Mouse (Mus musculus) kidney, adult 2 months (tissue): ENCODE measurements at regions not wholly inside any gene's neighbourhood (a gene's known extent, or its start where the extent isn't known, plus 50 kb on each side); places are given as distances from the start of the nearest gene placed in this dataset.
A peak's percentile ranks its signal among the peaks of the same experiment; 100 is the strongest.

ENCODE experiments used
- DNase-seq: peaks from one replicate; pipeline ENCODE4 v3.0.0; 2021
- H3K27ac ChIP-seq: fragments of 200-500 bp; 2 replicates; pipeline ENCODE4 v1.5.1; 2012; ENCODE audit warnings: low read depth, low read length, control low read depth, inconsistent platforms; ENCODE audit not compliant: insufficient read depth
- H3K27me3 ChIP-seq: fragments of 200-500 bp; replicated peaks from 2 replicates; pipeline ENCODE4 v1.6.1; 2012; ENCODE audit warnings: mild to moderate bottlenecking, moderate library complexity, low read length, inconsistent platforms; ENCODE audit not compliant: control insufficient read depth, insufficient read depth
- H3K36me3 ChIP-seq: fragments of 200-500 bp; 2 replicates; pipeline ENCODE4 v1.6.1; 2012; ENCODE audit warnings: mild to moderate bottlenecking, moderate library complexity, low read length, inconsistent platforms; ENCODE audit not compliant: control insufficient read depth, insufficient read depth
- H3K4me1 ChIP-seq: fragments of 200-500 bp; 2 replicates; pipeline ENCODE4 v1.6.1; 2011; ENCODE audit warnings: low read length; ENCODE audit not compliant: control insufficient read depth, insufficient read depth
- H3K4me3 ChIP-seq: fragments of 200-500 bp; 2 replicates; pipeline ENCODE4 v1.5.1; 2011; ENCODE audit warnings: mild to moderate bottlenecking, low read depth, low read length, control low read depth; ENCODE audit not compliant: insufficient read depth
- CTCF ChIP-seq: fragments of 200-500 bp; conservative IDR thresholded peaks from 2 replicates; pipeline ENCODE4 v1.5.1; 2011; ENCODE audit warnings: low read depth, mild to moderate bottlenecking, control low read depth, low read length, moderate library complexity, mixed read lengths; ENCODE audit not compliant: insufficient read depth, insufficient read length
- POLR2A ChIP-seq: fragments of 200-500 bp; IDR thresholded peaks from one replicate; pipeline ENCODE4 v1.6.1; 2011; ENCODE audit warnings: low read depth, low read length, control low read depth
- WGBS: fragments of 180-500 bp; shearing (Covaris S2); methylation state at CpG from one replicate; pipeline ENCODE4 v1.1.7; 2018; 5-methylcytosine and 5-hydroxymethylcytosine counted together

- TF ChIP-seq POLR2A (no peak), CTCF (no peak)
- H3K27ac ChIP-seq: no peak overlapping the region
- H3K4me3 ChIP-seq: no peak overlapping the region
- no peak for DNase-seq
- no peaks in the 10 kb centered on the region for H3K36me3 ChIP-seq
- no peaks in the 10 kb centered on the region for H3K27me3 ChIP-seq
- 80% methylated on average over 12 of the region's 12 CpGs for WGBS
- no peaks in the 10 kb centered on the region for H3K4me1 ChIP-seq
These were observed 196.6 kb downstream of the Gsdmc2 start for GRCm38 (mm10) chr15:63648142-63648989.

- Histone ChIP-seq H3K27me3 (no peaks in the 10 kb centered on the region), H3K4me1 (no peaks in the 10 kb centered on the region), H3K36me3 (no peaks in the 10 kb centered on the region), H3K4me3 (no peak overlapping the region), H3K27ac (no peak overlapping the region)
- no peak for DNase-seq
- no peak for TF ChIP-seq POLR2A
- TF ChIP-seq CTCF: no peak
These were observed 220.2 kb downstream of the Gsdmc2 start for GRCm38 (mm10) chr15:63624814-63625213.

DNA sequence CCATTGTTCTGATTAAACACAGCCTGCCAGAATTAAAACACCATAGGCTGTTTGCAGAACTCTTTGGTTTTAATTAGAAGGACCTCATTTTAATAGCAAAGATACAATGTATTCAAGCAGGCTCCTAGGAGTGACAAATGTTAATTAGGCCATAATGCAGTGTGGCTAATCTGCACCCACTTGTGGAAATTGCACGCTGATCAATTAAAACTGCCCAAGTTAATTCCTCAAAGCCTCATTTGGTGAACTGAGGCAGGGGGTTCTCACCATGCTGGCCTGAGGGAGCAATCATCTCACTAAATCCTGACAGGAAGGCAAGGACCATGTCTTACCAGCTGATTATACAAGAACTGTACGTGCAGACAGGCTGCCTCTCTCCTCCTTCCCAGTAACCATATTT is 220.7 kb downstream of the Gsdmc2 start:
- Histone ChIP-seq H3K4me1 (no peaks in the 10 kb centered on the region), H3K36me3 (no peaks in the 10 kb centered on the region), H3K4me3 (no peak overlapping the region), H3K27me3 (no peaks in the 10 kb centered on the region), H3K27ac (no peak overlapping the region)
- TF ChIP-seq POLR2A: no peak
- TF ChIP-seq CTCF: no peak
- DNase-seq: no peak
- 81% methylated on average over 2 of the region's 2 CpGs for WGBS

DNA sequence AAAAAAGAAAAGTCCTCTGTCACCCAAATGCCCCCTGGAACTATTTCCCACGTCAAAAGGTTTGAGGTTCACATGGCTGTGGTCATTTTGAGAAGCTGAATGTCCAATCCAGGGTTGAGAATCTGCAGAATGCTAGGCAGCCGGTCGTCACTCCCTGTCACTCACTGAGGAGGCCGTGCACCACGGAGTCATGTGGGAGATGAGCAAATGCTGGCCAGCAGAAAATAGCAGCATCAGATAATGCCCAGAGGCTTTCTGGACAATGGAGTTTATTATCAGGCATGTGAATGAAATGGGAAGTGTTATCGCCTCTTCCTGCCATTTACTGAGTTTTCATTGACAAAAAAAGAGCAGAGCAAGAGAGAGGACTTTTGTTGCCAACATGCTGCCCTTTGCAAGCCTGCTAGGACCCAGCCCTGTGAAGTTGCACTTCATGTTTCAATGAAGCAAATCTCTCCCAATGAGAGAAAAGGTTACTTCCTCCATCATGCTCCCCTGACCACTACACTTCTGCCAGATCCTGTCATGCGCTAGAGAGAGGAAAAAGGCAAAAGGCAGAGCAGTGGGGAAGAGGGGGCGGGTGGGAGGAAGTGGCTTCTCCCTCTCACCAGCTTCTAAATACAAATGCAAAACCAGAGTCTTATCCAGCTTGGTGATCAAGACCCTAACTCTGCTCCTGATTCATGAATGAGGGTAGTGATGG is 228.3 kb downstream of the Gsdmc2 start:
- Histone ChIP-seq H3K4me1 (no peaks in the 10 kb centered on the region), H3K27ac (no peak overlapping the region), H3K27me3 (no peaks in the 10 kb centered on the region; the same call in 1 of the 2 replicates), H3K4me3 (no peak overlapping the region), H3K36me3 (no peaks in the 10 kb centered on the region)
- 65% methylated on average over 8 of the region's 8 CpGs for WGBS
- DNase-seq: peak; percentile 3
- TF ChIP-seq CTCF (no peak), POLR2A (no peak)

- Histone ChIP-seq H3K4me3 (no peak overlapping the region), H3K36me3 (no peaks in the 10 kb centered on the region), H3K27me3 (no peaks in the 10 kb centered on the region; the same call in 1 of the 2 replicates), H3K27ac (no peak overlapping the region), H3K4me1 (no peaks in the 10 kb centered on the region)
- WGBS: 82% methylated on average over 2 of the region's 2 CpGs
- no peak for DNase-seq
- TF ChIP-seq POLR2A (no peak), CTCF (no peak)
These were observed 230.8 kb downstream of the Gsdmc2 start for GRCm38 (mm10) chr15:63614191-63614590.

DNA sequence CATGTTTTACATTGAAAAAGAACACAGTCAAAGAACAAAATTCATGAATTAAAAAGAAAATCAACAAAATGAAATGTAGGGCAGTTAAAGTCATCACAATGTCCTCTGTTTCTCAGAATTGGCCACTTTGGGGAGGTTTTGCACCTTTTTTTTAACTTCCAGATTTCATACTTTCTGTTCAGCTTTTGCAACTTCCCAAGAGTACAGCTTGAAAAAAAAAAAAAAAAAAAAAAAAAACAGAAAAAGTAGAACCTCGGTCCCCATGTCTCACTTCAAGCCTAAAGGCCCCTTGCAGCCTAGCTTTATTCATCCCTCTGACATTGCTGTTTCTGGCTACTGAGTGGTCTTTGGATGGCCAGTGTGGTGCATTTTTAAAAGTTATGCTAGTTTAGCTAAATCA is 231.9 kb downstream of the Gsdmc2 start:
- WGBS: 74% methylated on average over 1 of the region's 1 CpGs
- H3K36me3 ChIP-seq: no peaks in the 10 kb centered on the region

GRCm38 (mm10) chr15:63611161-63611560 is 233.8 kb downstream of the Gsdmc2 start:
- 90% methylated on average over 3 of the region's 3 CpGs for WGBS
- Histone ChIP-seq H3K4me3 (no peak overlapping the region), H3K27me3 (no peaks in the 10 kb centered on the region; the same call in 1 of the 2 replicates), H3K4me1 (no peaks in the 10 kb centered on the region), H3K36me3 (no peaks in the 10 kb centered on the region), H3K27ac (no peak overlapping the region)
- DNase-seq: peak; percentile 7
- TF ChIP-seq POLR2A (no peak), CTCF (no peak)

More for the DNA sequence above, 231.9 kb downstream of the Gsdmc2 start:
- DNase-seq: no peak
- H3K4me3 ChIP-seq: no peak overlapping the region
- H3K4me1 ChIP-seq: no peaks in the 10 kb centered on the region
- no peak overlapping the region for H3K27ac ChIP-seq
- H3K27me3 ChIP-seq: no peaks in the 10 kb centered on the region; the same call in 1 of the 2 replicates
- TF ChIP-seq POLR2A (no peak), CTCF (no peak)
